Mouse (Mus musculus) lung, postnatal 36 days (tissue): Measurements from ENCODE around the gene Mylip.
A peak's percentile ranks its signal among the peaks of the same experiment; 100 is the strongest.

Source experiments
- DNase-seq: peaks from one replicate; pipeline ENCODE4 v3.0.0; 2022; ENCODE audit warnings: mixed read lengths

The Mylip gene

DNA sequence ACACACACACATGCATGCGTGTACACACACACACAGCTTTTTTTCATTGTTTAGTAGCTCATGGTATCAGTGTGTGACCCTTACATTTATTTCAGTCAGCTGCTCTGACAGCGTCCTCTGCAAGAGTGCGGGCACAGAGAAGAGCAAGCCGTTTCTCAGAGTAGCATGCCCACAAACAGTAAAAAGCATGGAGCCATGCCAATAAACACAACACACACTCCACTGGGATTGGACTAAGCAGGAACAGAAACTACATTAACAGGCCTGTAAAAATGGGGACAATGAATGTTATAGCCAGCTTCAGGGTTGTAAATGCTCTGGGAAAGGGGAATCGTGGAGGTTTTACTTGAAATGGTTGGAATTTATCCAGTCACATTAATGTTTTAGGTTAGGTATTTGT is 50.7 kb downstream of the Mylip start:
- no peak for DNase-seq

DNA sequence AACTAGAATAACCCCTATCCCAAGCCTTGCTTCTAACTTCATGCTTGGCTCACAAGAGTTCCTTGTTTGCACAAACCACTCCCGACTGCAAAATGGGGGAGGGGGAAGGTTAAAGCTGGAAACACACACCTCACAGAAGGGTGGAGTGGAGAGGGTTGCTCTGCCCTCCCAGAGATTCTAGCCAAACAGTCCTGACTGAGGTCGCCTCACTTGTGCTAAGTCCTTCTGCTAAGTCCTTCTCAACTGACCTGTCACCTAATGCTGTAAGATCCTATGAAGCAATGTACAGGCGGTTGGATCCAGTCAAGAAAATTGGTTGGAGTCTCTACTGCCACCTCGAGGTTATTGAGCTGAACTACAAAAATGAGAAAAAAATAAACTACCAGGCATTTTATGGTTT is 52.9 kb downstream of the Mylip start:
- DNase-seq: peak; percentile 79

DNA sequence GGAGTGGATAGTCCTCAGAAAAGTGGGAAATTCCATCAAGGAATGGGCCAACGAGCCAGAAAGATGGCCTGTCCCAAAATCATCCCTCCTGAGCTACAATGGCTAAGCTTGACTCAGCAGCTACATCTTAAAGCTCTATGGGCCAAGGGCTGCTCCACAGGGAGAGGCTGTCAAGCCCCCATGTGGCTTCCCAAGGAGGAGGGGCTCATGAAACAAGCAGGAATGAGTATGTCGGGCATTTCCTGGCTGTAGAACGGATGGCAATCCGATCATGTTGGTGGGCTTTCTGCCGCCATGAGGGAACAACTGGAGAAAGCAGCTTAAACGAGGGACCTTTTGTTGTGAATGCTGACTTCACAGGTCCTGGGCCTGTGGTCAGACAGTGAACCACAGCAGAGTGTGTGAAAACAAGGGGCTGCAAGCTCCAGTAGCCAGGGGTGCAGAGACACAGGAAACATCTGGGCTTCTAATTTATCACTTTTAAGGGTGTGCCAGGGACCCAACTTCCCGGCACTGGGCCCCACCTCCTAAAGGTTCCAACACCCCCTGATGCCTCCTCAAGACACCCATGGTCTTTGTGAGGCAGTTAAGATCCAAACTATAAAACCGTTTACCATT is 53.5 kb downstream of the Mylip start:
- peak; percentile 48 for DNase-seq

DNA sequence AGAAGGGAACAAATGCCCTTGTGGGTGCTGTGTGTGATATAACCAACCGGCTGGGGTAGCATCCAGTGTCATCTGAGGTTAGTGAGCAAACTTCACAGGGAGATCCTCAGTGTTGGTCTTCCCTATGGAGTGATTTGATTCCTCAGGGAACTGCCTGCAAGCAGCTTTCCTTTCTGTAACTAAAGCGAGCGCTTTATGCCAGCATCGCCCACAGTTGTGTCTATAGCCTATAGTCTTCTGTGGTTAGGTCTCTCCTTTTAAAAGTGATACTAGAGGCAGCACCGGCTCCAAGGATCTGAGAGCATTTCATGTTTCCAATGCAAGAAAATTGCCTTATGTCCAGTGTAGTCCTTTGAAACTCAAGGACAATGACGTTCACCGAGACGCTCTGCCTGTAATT is 54.7 kb downstream of the Mylip start:
- no peak for DNase-seq

DNA sequence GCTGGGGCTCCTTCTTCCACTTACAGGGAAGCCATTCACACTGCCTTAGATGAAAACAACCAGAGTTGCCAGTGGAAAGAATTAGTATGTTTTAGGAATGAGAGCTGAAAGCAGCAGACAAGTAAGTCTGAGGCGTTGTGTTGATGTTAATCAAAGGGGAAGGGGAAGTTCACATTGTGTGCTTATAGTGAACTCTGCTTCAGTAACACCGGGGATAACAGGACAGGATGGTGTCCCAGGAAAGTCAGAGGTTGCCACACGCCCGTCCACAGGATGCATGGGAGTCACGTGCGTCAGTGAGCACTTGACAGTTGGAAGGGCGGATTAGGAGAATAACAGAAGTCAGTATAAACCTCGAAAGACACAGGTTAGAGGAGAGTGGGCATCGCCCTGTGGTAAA is 55.1 kb downstream of the Mylip start:
- no peak for DNase-seq

DNA sequence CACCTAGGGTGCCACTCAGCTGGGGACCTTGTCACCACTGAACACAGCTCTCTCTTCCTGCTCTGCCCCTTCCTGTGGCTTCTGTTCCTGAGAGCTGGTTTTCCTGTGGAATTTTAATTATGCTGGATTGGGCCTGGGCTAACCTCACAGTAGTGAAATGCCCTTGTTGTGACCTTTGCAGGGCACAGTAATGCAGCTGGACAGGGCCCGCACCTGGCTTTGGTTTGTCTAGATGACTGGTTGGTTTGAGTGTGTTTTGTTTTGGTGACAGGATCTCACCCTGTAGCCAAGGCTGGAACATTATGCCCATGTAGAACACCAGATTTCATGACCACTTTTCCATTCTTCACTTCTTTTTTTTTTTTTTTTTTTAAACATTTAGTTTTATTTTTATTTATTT is 57.1 kb downstream of the Mylip start:
- DNase-seq: no peak

DNA sequence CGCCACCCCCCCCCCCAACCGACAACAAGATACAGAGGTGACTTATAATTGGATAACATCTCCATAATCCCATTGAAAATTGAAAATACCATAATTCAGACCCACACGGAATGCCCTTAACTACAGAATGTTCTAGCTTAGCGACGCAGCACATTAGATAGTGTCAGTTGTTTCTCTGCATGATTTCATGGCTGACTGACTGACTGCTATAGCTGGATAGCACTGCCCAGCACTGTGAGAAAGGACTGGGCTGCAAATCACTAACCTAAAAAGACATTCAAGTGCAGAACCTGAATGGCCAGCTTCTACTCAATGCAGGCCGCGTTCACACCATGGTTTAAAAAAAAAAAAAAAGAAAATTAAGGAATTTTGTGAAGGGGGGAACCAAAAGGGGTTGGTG is 62.9 kb downstream of the Mylip start:
- DNase-seq: no peak

DNA sequence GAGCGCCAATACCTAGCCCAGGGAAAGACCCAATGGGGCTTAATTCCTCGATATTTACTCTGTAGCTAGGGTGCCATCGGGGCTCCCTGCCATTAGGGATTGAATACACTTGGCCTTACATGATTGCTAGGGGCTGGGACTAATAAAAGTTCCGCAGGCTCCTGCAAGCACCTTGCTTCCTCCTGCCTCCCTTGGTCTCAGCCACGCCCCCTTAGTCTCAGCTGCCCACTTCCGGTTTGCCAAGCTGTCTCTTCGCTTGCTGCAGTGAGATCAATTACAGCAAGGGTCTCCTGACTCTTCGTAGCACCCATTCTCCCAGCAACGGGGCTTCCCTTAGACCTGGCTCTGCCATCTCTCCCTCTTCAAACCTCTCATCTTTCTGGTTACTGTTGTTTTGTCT is 63.5 kb downstream of the Mylip start:
- peak; percentile 22 for DNase-seq

DNA sequence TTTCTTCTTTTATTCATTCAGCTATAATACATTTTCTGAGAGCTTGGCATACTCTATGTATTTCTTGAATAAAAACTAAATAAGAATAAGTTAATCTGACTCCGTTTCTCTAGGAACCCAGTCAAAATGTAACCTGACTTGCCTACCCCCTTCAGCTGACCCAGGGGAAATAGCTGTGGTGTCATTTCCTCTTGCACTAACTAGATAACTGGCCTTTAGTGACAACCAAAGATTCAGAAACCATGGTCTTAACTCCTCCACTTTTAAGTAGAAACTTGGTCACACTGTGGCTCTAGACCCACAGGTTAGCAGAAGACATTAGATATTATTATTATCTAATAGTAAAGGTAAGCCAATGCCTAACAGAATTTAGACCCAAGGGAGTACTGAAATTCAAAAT is 64.5 kb downstream of the Mylip start:
- DNase-seq: no peak

DNA sequence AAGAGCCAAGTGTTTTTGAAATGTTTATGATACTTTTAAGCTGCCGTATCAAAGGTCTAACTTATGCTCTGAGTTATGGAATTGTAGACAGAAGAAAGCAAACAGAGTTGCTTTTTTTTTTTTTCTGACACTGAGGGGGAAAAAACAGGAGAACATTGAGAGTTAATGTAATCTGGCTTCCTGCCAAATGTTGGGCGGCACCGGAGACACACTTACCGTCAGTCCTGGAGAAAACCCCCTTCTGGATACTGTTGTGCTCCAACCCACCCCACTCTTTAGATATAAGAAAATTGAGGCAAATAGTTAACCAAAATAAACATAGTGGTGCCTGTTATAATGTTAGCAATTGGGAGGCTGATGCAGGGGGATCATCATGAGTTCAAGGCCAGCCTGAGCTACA is 65.1 kb downstream of the Mylip start:
- peak; percentile 19 for DNase-seq

- DNase-seq: peak; percentile 33
Observed at GRCm38 (mm10) chr13:45455108-45455861, 65.7 kb downstream of the Mylip start.

DNA sequence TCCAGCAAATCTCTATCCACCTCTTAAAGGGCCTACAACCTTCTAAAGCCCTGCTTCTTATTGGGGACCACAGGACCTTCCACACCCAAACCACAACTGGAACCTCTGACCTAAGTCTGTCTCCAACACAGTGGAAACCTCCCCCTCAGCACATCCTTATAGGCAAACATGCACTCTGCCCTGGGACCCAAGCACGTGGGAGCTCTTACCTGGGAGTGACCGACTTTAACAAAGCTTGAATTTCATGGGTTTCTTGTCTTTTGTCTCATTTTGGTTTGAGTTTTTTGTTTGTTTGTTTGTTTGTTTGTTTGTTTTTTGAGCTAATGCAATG is 66.3 kb downstream of the Mylip start:
- no peak for DNase-seq

- DNase-seq: no peak
Observed at GRCm38 (mm10) chr13:45457459-45457858, 67.9 kb downstream of the Mylip start.

DNA sequence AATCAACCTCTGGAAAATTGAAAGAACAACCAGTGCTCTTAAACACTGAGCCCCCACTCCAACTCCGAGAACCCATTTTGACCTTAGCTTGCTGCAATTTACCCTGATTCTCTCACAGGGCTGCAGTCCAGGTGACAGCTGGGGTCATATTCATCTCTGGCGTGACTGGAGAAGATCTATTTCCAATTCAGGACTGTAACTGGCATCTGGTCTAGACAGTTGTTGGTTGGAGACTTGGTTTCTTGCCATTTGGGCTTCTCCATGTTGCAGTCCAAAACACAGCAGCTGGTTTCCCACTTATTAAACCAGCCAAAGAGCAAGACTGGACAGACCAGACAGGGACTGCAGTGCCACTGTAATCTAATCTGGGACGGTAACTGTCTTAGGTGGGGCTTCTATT is 70.6 kb downstream of the Mylip start:
- no peak for DNase-seq

- DNase-seq: no peak
Observed at GRCm38 (mm10) chr13:45461370-45461958, 71.9 kb downstream of the Mylip start.
